Mouse (Mus musculus): Measurements from ENCODE around the gene Mutyh. TPM values are rescaled to one million over a fixed set of nuclear protein-coding genes. Genes with fewer than 3 reads are reported as not detected.

Gene Mutyh
- total RNA-seq (2014; rRNA removed) (5.1 and 5.6 TPM in 2 replicates), polyA plus RNA-seq (2015; fragmentation: Nextera tagmentation; extraction: Ambion mirVana) (3.0 and 4.5 TPM in 2 replicates)

- no peaks in the 10 kb centered on the region for H3K9me3 ChIP-seq (ENCODE audit: low read length)
- under 1% methylated on average over 58 of the region's 58 CpGs for WGBS
- H3K4me3 ChIP-seq (ENCODE audit: low read depth, low read length) = peak within 1 kb of the TSS; percentile 63
- peak within 1 kb of the TSS; percentile 69 for H3K9ac ChIP-seq (replicated peaks; ENCODE audit: low read length, poor library complexity, severe bottlenecking)
- DNase-seq (ENCODE audit: low spot score) (peak; percentile 99), ATAC-seq (ENCODE audit: low FRiP score) (peak; percentile 97)
- peak within 1 kb of the TSS; percentile 58 for H3K4me2 ChIP-seq (ENCODE audit: low read depth, low read length, poor library complexity, severe bottlenecking)
- H3K27me3 ChIP-seq (ENCODE audit: insufficient read depth, low read length) = no peaks in the 10 kb centered on the region
- peak; percentile 21; the same call in 1 of the 2 replicates for TF ChIP-seq CTCF (IDR thresholded peaks at IDR 0.05)
- peaks cover 26% of the 10 kb centered on the region for H3K36me3 ChIP-seq (ENCODE audit: insufficient read depth, low read length)
- peak within 1 kb of the TSS; percentile 86 for H3K27ac ChIP-seq (ENCODE audit: low read depth, low read length)
- peaks cover 6% of the 10 kb centered on the region; the same call in 1 of the 2 replicates for H3K4me1 ChIP-seq (ENCODE audit: insufficient read depth, low read length)
These were observed at the start of gene Mutyh, which contains the start of gene Toe1 for GRCm38 (mm10) chr4:116807197-116808129. Gene Mutyh (plus strand): TSS chr4:116807723. Gene Toe1 (minus strand): TSS chr4:116807640.

GRCm38 (mm10) chr4:116761914-116762313 is 45.6 kb upstream of the Mutyh start:
- H3K4me2 ChIP-seq (ENCODE audit: low read depth, low read length, poor library complexity, severe bottlenecking) = no peak overlapping the region
- WGBS = 80% methylated on average over 2 of the region's 2 CpGs
- H3K9me3 ChIP-seq (ENCODE audit: low read length) = no peaks in the 10 kb centered on the region
- no peak overlapping the region for H3K9ac ChIP-seq (replicated peaks; ENCODE audit: low read length, poor library complexity, severe bottlenecking)
- no peaks in the 10 kb centered on the region for H3K4me1 ChIP-seq (ENCODE audit: insufficient read depth, low read length)
- ATAC-seq (ENCODE audit: low FRiP score) (no peak), DNase-seq (ENCODE audit: low spot score) (no peak)
- H3K4me3 ChIP-seq (ENCODE audit: low read depth, low read length) = no peak overlapping the region
- H3K27ac ChIP-seq (ENCODE audit: low read depth, low read length) = no peak overlapping the region
- H3K36me3 ChIP-seq (ENCODE audit: insufficient read depth, low read length) = no peaks in the 10 kb centered on the region
- H3K27me3 ChIP-seq (ENCODE audit: insufficient read depth, low read length) = no peaks in the 10 kb centered on the region
- TF ChIP-seq CTCF (IDR thresholded peaks at IDR 0.05) = no peak

DNA sequence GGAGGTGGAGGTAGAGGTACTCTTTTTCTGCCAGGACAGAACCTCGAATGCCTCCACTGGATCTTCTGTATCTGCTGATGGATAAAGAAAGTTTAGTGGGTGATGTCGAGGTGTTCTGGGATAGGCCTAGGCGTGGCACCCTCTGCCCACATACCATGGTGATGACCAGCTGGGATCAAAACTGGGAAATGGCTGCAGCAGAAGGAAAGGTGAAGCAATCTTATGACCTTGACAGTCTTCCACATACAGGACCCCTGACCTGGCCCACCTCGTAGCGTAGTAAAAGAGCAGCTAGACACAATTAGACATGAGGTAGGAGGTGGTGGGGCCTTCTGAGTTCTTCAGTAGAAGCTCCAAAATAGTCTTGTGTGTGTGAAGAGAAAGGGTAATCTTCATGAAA is 43.5 kb upstream of the Mutyh start:
- Histone ChIP-seq H3K27ac (ENCODE audit: low read depth, low read length) (no peak overlapping the region), H3K9me3 (ENCODE audit: low read length) (no peaks in the 10 kb centered on the region), H3K27me3 (ENCODE audit: insufficient read depth, low read length) (no peaks in the 10 kb centered on the region), H3K9ac (replicated peaks; ENCODE audit: low read length, poor library complexity, severe bottlenecking) (no peak overlapping the region), H3K4me1 (ENCODE audit: insufficient read depth, low read length) (no peaks in the 10 kb centered on the region), H3K36me3 (ENCODE audit: insufficient read depth, low read length) (no peaks in the 10 kb centered on the region), H3K4me2 (ENCODE audit: low read depth, low read length, poor library complexity, severe bottlenecking) (no peak overlapping the region), H3K4me3 (ENCODE audit: low read depth, low read length) (no peak overlapping the region)
- no peak for ATAC-seq (ENCODE audit: low FRiP score)
- no peak for TF ChIP-seq CTCF (IDR thresholded peaks at IDR 0.05)
- DNase-seq (ENCODE audit: low spot score) = no peak
- WGBS = 92% methylated on average over 5 of the region's 5 CpGs

GRCm38 (mm10) chr4:116768510-116768909 is 39.0 kb upstream of the Mutyh start:
- H3K4me2 ChIP-seq (ENCODE audit: low read depth, low read length, poor library complexity, severe bottlenecking) = no peak overlapping the region
- H3K27me3 ChIP-seq (ENCODE audit: insufficient read depth, low read length) = no peaks in the 10 kb centered on the region
- H3K9ac ChIP-seq (replicated peaks; ENCODE audit: low read length, poor library complexity, severe bottlenecking) = no peak overlapping the region
- DNase-seq (ENCODE audit: low spot score) (no peak), ATAC-seq (ENCODE audit: low FRiP score) (no peak)
- WGBS = 85% methylated on average over 5 of the region's 5 CpGs
- H3K27ac ChIP-seq (ENCODE audit: low read depth, low read length) = no peak overlapping the region
- H3K36me3 ChIP-seq (ENCODE audit: insufficient read depth, low read length) = no peaks in the 10 kb centered on the region
- H3K9me3 ChIP-seq (ENCODE audit: low read length) = no peaks in the 10 kb centered on the region
- H3K4me1 ChIP-seq (ENCODE audit: insufficient read depth, low read length) = no peaks in the 10 kb centered on the region
- no peak for TF ChIP-seq CTCF (IDR thresholded peaks at IDR 0.05)
- no peak overlapping the region for H3K4me3 ChIP-seq (ENCODE audit: low read depth, low read length)

GRCm38 (mm10) chr4:116769060-116769459 is 38.5 kb upstream of the Mutyh start:
- no peak overlapping the region for H3K27ac ChIP-seq (ENCODE audit: low read depth, low read length)
- H3K9me3 ChIP-seq (ENCODE audit: low read length) = no peaks in the 10 kb centered on the region
- no peaks in the 10 kb centered on the region for H3K36me3 ChIP-seq (ENCODE audit: insufficient read depth, low read length)
- no peak overlapping the region for H3K9ac ChIP-seq (replicated peaks; ENCODE audit: low read length, poor library complexity, severe bottlenecking)
- H3K27me3 ChIP-seq (ENCODE audit: insufficient read depth, low read length) = no peaks in the 10 kb centered on the region
- no peak overlapping the region for H3K4me2 ChIP-seq (ENCODE audit: low read depth, low read length, poor library complexity, severe bottlenecking)
- no peak overlapping the region for H3K4me3 ChIP-seq (ENCODE audit: low read depth, low read length)
- ATAC-seq (ENCODE audit: low FRiP score) = no peak
- TF ChIP-seq CTCF (IDR thresholded peaks at IDR 0.05) = no peak
- H3K4me1 ChIP-seq (ENCODE audit: insufficient read depth, low read length) = no peaks in the 10 kb centered on the region
- no peak for DNase-seq (ENCODE audit: low spot score)

- no peak overlapping the region for H3K4me2 ChIP-seq (ENCODE audit: low read depth, low read length, poor library complexity, severe bottlenecking)
- H3K36me3 ChIP-seq (ENCODE audit: insufficient read depth, low read length) = no peaks in the 10 kb centered on the region
- H3K27ac ChIP-seq (ENCODE audit: low read depth, low read length) = no peak overlapping the region
- H3K9me3 ChIP-seq (ENCODE audit: low read length) = no peaks in the 10 kb centered on the region
- H3K4me3 ChIP-seq (ENCODE audit: low read depth, low read length) = no peak overlapping the region
- no peak for DNase-seq (ENCODE audit: low spot score)
- H3K9ac ChIP-seq (replicated peaks; ENCODE audit: low read length, poor library complexity, severe bottlenecking) = no peak overlapping the region
- H3K4me1 ChIP-seq (ENCODE audit: insufficient read depth, low read length) = no peaks in the 10 kb centered on the region
- no peak for ATAC-seq (ENCODE audit: low FRiP score)
- 91% methylated on average over 5 of the region's 5 CpGs for WGBS
- H3K27me3 ChIP-seq (ENCODE audit: insufficient read depth, low read length) = no peaks in the 10 kb centered on the region
- TF ChIP-seq CTCF (IDR thresholded peaks at IDR 0.05) = no peak
These were observed 31.1 kb upstream of the Mutyh start for GRCm38 (mm10) chr4:116776391-116776790.

Data from midbrain, postnatal 0 days (tissue).